Mouse (Mus musculus) thymus, adult 2 months (tissue): ENCODE results near the gene Setdb2.

Source experiments
- CTCF ChIP-seq: fragments of 200-500 bp; IDR thresholded peaks from 2 replicates; pipeline ENCODE4 v1.5.1; 2012; ENCODE audit warnings: mild to moderate bottlenecking, control low read depth, low read length, moderate library complexity, borderline replicate concordance; ENCODE audit not compliant: control insufficient read depth, poor library complexity, insufficient read depth; ENCODE audit errors: extremely low read depth
- POLR2A ChIP-seq: fragments of 200-500 bp; IDR thresholded peaks from 2 replicates; pipeline ENCODE4 v1.6.1; 2012; ENCODE audit warnings: mild to moderate bottlenecking, low read length, control low read depth, moderate library complexity; ENCODE audit not compliant: control insufficient read depth, poor library complexity, insufficient read depth; ENCODE audit errors: extremely low read depth

DNA sequence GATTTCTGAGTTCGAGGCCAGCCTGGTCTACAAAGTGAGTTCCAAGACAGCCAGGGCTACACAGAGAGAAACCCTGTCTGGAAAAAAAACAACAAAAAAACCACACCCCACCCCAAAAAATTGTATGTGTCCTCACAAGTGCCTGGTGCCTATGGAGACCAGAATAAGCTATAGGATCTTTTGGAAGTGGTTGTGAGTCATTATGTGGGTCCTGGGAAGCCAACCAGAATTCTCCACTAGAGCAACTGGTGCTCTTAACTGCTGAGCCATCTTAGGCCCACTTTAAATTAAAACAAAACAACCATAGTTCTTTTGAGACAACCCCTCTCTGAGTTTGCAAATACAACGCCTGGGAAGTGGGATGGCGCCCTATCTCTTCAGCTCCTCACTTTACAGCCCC lies 45.4 kb downstream of the Setdb2 start, which contains the start of gene Phf11c:
- no peak for TF ChIP-seq CTCF
- no peak for TF ChIP-seq POLR2A
